Mouse (Mus musculus) limb, embryonic 12.5 days (tissue): Measurements from ENCODE around the gene Adamtsl3. TPM values are rescaled to one million over a fixed set of nuclear protein-coding genes. Genes with fewer than 3 reads are reported as not detected.

ENCODE experiments used
- ATAC-seq: fragments of 200-750 bp; cut with Nextera tagmentation; 2 replicates; pipeline ENCODE4 v1.8.0; 2017; ENCODE audit warnings: low read depth, moderate TSS enrichment; ENCODE audit not compliant: insufficient number of reproducible peaks, insufficient read depth, low FRiP score, low TSS enrichment
- H3K27ac ChIP-seq: fragments of 300-500 bp; sonication (generic); 2 replicates; pipeline ENCODE4 v1.5.1; 2016; ENCODE audit warnings: mild to moderate bottlenecking, moderate library complexity
- H3K27me3 ChIP-seq: fragments of 300-500 bp; sonication (generic); 2 replicates; pipeline ENCODE4 v1.6.1; 2016; ENCODE audit warnings: mild to moderate bottlenecking, moderate library complexity
- H3K36me3 ChIP-seq: fragments of 300-500 bp; sonication (generic); 2 replicates; pipeline ENCODE4 v1.6.1; 2016; ENCODE audit warnings: mild to moderate bottlenecking, moderate library complexity
- H3K4me1 ChIP-seq: fragments of 300-500 bp; sonication (generic); replicated peaks from 2 replicates; pipeline ENCODE4 v1.6.1; 2016
- H3K4me2 ChIP-seq: fragments of 300-500 bp; sonication (generic); 2 replicates; pipeline ENCODE4 v1.6.1; 2016; ENCODE audit warnings: mild to moderate bottlenecking, moderate library complexity
- H3K4me3 ChIP-seq: fragments of 300-500 bp; sonication (generic); replicated peaks from 2 replicates; pipeline ENCODE4 v1.5.1; 2016; ENCODE audit warnings: mild to moderate bottlenecking
- H3K9ac ChIP-seq: fragments of 300-500 bp; sonication (generic); replicated peaks from 2 replicates; pipeline ENCODE4 v1.6.1; 2016; ENCODE audit warnings: mild to moderate bottlenecking, moderate library complexity
- H3K9me3 ChIP-seq: fragments of 300-500 bp; sonication (generic); 2 replicates; pipeline ENCODE4 v1.6.1; 2016; ENCODE audit warnings: mild to moderate bottlenecking, moderate library complexity
- WGBS: fragments of 180-500 bp; shearing (Covaris S2); methylation state at CpG from one replicate; pipeline ENCODE4 v1.1.7; 2016; 5-methylcytosine and 5-hydroxymethylcytosine counted together
- polyA plus RNA-seq: library from polyadenylated mRNA; unstranded; fragments of >200 nt; fragmentation: Nextera tagmentation; extraction: Ambion mirVana; gene quantifications from 2 replicates; pipeline ENCODE4 v1.2.1, GENCODE M21; 2016

Adamtsl3 gene
- polyA plus RNA-seq, 1 experiment from 2014 or later: 5.5 TPM

- Histone ChIP-seq H3K27me3 (no peaks in the 10 kb centered on the region), H3K9ac (no peak overlapping the region), H3K4me3 (no peak overlapping the region), H3K4me2 (no peak overlapping the region), H3K36me3 (no peaks in the 10 kb centered on the region), H3K9me3 (no peaks in the 10 kb centered on the region), H3K27ac (no peak overlapping the region), H3K4me1 (no peaks in the 10 kb centered on the region)
- no peak for ATAC-seq
- 80% methylated on average over 16 of the region's 16 CpGs for WGBS
These were observed 141.1 kb downstream of the Adamtsl3 start for GRCm38 (mm10) chr7:82476441-82477221.

GRCm38 (mm10) chr7:82478461-82478860 is 143.0 kb downstream of the Adamtsl3 start:
- Histone ChIP-seq H3K27me3 (no peaks in the 10 kb centered on the region), H3K36me3 (no peaks in the 10 kb centered on the region), H3K4me3 (no peak overlapping the region), H3K9me3 (no peaks in the 10 kb centered on the region), H3K27ac (no peak overlapping the region), H3K4me1 (no peaks in the 10 kb centered on the region), H3K4me2 (no peak overlapping the region), H3K9ac (no peak overlapping the region)
- ATAC-seq: no peak
- WGBS: 80% methylated on average over 3 of the region's 3 CpGs

DNA sequence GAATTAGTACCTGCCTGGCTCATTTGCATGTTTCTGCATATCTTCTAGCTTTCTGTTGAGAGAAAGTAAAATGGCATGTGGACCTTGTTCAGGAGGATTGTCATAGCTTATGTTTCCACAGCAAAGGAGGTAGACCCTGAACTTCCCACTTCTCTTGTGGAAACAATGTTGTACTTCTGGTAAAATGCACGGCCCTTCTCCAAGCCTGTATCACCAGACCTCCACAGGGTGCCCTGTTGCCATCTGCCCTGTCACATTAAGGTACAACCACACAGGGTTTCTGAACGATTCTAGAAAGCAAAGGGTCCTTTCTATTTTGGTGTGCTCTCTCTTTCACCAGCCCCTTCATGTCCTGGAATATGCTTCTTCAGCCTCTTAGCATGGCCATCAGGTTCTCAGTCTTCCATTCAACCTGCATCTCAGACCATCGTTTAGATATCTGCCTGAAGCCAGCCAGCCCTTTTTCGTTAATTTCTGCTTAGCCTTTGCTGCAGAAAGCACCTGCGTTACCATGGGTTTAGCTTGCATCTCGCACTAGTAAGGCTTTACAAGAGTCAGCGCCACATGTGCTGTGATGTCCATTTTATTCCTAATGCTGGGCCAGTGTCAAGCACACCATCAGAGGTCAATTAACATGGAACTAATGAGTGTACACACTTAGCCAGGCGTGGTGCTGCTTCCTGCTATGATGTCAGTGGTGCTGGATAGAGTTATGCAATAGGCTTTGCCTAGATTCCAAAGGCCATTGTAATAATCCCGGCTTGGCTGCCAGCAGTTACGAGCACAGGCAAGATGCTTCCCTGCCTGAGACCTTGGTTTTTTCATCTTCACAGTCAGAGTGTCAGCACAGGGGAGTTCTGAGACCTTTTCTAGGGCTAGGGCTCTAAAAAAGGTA is 143.6 kb downstream of the Adamtsl3 start:
- no peak overlapping the region for H3K27ac ChIP-seq
- H3K4me1 ChIP-seq: no peaks in the 10 kb centered on the region
- 59% methylated on average over 10 of the region's 10 CpGs for WGBS
- H3K9ac ChIP-seq: no peak overlapping the region
- H3K9me3 ChIP-seq: no peaks in the 10 kb centered on the region
- no peaks in the 10 kb centered on the region for H3K36me3 ChIP-seq
- no peak overlapping the region for H3K4me2 ChIP-seq
- no peak overlapping the region for H3K4me3 ChIP-seq
- ATAC-seq: no peak
- H3K27me3 ChIP-seq: no peaks in the 10 kb centered on the region

GRCm38 (mm10) chr7:82483426-82483825 is 147.9 kb downstream of the Adamtsl3 start:
- 75% methylated on average over 3 of the region's 3 CpGs for WGBS
- no peak overlapping the region for H3K9ac ChIP-seq
- H3K27me3 ChIP-seq: no peaks in the 10 kb centered on the region
- H3K4me1 ChIP-seq: peaks cover 11% of the 10 kb centered on the region
- ATAC-seq: no peak
- H3K4me2 ChIP-seq: no peak overlapping the region
- no peak overlapping the region for H3K4me3 ChIP-seq
- H3K9me3 ChIP-seq: no peaks in the 10 kb centered on the region
- no peak overlapping the region for H3K27ac ChIP-seq
- H3K36me3 ChIP-seq: no peaks in the 10 kb centered on the region

GRCm38 (mm10) chr7:82484834-82485233 is 149.3 kb downstream of the Adamtsl3 start:
- WGBS: 44% methylated on average over 5 of the region's 5 CpGs
- H3K9me3 ChIP-seq: no peaks in the 10 kb centered on the region
- no peaks in the 10 kb centered on the region for H3K27me3 ChIP-seq
- no peak overlapping the region for H3K4me3 ChIP-seq
- no peak overlapping the region for H3K9ac ChIP-seq
- no peaks in the 10 kb centered on the region for H3K36me3 ChIP-seq
- no peak overlapping the region for H3K27ac ChIP-seq
- no peak for ATAC-seq
- H3K4me1 ChIP-seq: peaks cover 11% of the 10 kb centered on the region
- H3K4me2 ChIP-seq: no peak overlapping the region

DNA sequence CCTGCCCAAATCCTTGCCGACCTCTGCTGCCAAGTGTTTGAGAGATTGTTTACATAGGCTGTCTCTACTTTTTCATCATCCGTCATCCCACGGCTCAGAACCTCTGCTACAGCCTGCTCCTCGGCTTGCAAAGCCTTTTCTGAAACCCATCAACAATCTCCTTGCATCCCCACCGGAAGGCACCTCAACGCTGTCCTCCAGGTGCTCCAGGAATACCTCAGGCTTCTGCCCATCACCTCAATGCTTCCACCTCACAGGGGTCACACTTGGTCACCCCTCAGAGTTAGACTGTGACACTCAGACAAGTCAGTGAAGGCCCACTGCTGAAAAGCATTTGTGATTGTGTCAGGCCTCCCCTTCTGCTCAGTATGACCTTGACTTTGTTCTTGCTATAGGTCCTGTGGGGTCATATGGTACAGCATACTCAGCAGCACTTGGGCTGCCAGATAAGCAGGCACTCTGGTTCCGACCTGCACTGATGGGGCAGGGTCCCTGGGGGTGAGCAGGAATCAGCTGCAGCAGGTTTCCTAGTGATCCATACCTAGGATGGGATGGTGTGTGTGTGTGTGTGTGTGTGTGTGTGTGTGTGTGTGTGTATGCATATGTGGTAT is 150.0 kb downstream of the Adamtsl3 start:
- no peak overlapping the region for H3K27ac ChIP-seq
- ATAC-seq: no peak
- 58% methylated on average over 7 of the region's 7 CpGs for WGBS

GRCm38 (mm10) chr7:82491018-82491417 is 155.5 kb downstream of the Adamtsl3 start:
- Histone ChIP-seq H3K27ac (no peak overlapping the region), H3K4me2 (no peak overlapping the region), H3K27me3 (no peaks in the 10 kb centered on the region), H3K4me3 (no peak overlapping the region), H3K4me1 (no peaks in the 10 kb centered on the region), H3K9me3 (no peaks in the 10 kb centered on the region), H3K36me3 (no peaks in the 10 kb centered on the region), H3K9ac (no peak overlapping the region)
- 80% methylated on average over 1 of the region's 1 CpGs for WGBS
- no peak for ATAC-seq

More for the DNA sequence above, 150.0 kb downstream of the Adamtsl3 start:
- H3K4me3 ChIP-seq: no peak overlapping the region
- H3K9ac ChIP-seq: no peak overlapping the region
- peaks cover 11% of the 10 kb centered on the region for H3K4me1 ChIP-seq
- no peaks in the 10 kb centered on the region for H3K36me3 ChIP-seq
- H3K27me3 ChIP-seq: no peaks in the 10 kb centered on the region
- H3K9me3 ChIP-seq: no peaks in the 10 kb centered on the region
- H3K4me2 ChIP-seq: no peak overlapping the region

GRCm38 (mm10) chr7:82492881-82493280 is 157.4 kb downstream of the Adamtsl3 start:
- H3K27me3 ChIP-seq: no peaks in the 10 kb centered on the region
- H3K9ac ChIP-seq: no peak overlapping the region
- WGBS: 90% methylated on average over 12 of the region's 12 CpGs
- no peak for ATAC-seq
- no peaks in the 10 kb centered on the region for H3K36me3 ChIP-seq
- no peak overlapping the region for H3K4me2 ChIP-seq
- H3K4me1 ChIP-seq: no peaks in the 10 kb centered on the region; the same call in 1 of the 2 replicates
- no peaks in the 10 kb centered on the region for H3K9me3 ChIP-seq
- H3K27ac ChIP-seq: no peak overlapping the region
- H3K4me3 ChIP-seq: no peak overlapping the region

DNA sequence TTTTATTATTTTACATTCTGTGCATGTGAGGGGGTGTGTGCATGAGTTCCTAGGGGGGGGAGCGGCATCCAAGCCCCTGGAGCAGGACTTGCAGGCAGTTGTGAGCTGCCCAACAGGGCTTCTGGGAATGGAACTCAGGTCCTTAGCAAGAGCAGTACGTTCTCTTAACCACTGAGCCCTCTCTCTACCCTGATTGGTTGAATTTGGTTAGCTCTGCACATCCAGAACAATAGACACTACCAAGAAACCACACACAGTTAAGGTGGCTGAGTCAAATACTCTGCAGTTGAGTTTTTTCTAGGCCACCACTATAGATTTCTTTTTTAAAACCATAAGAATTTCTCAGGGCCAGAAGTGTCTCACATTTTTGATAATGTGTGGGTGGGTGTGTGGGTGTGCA is 158.7 kb downstream of the Adamtsl3 start:
- no peak overlapping the region for H3K4me3 ChIP-seq
- no peak overlapping the region for H3K9ac ChIP-seq
- no peaks in the 10 kb centered on the region for H3K9me3 ChIP-seq
- WGBS: 80% methylated on average over 2 of the region's 2 CpGs
- H3K36me3 ChIP-seq: no peaks in the 10 kb centered on the region
- no peak for ATAC-seq
- H3K4me1 ChIP-seq: no peaks in the 10 kb centered on the region; the same call in 1 of the 2 replicates
- no peak overlapping the region for H3K27ac ChIP-seq
- no peaks in the 10 kb centered on the region for H3K27me3 ChIP-seq
- no peak overlapping the region for H3K4me2 ChIP-seq

DNA sequence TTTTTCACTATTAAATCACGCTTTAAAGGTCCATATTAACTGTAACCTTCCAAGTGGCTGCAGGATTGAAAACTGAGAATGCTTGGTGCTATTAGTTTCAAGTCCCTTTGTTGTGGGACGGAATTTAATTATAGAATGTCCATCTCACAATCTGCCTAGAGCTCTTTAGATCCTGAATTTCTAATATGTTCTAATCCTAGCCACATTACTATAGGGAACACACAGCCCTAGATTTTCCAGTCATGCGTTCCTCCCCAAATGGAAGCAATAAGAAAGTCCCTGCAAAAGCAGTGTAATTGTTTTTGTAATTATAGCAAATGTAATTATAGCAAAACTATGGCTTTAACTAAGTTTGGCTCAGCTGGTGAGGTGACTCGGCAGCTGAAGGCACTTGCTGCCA is 161.6 kb downstream of the Adamtsl3 start:
- H3K4me1 ChIP-seq: no peaks in the 10 kb centered on the region; the same call in 1 of the 2 replicates
- 66% methylated on average over 4 of the region's 4 CpGs for WGBS
- no peaks in the 10 kb centered on the region for H3K27me3 ChIP-seq
- H3K4me2 ChIP-seq: no peak overlapping the region
- no peak for ATAC-seq
- H3K4me3 ChIP-seq: no peak overlapping the region
- H3K27ac ChIP-seq: no peak overlapping the region
- no peak overlapping the region for H3K9ac ChIP-seq
- H3K36me3 ChIP-seq: no peaks in the 10 kb centered on the region
- H3K9me3 ChIP-seq: no peaks in the 10 kb centered on the region

DNA sequence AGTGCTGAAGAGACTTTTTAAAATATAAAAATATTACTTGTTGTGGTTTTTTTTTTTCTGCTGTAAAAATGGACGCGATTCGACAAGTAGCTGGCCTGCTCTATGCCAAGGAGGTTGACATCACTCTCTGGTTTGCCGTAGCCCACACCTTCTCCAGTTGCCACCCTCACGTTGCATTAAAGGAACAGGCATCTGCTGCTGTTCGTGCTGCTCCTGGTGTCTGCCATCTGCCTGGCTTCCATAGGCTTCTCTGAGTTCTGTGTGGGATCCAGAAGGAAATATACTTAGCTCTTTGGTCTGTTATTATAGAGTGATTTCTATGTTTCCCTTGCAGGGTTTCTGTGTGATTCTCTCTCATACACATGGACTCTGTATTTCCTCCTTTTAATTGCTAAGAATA is 165.8 kb downstream of the Adamtsl3 start:
- H3K4me1 ChIP-seq: no peaks in the 10 kb centered on the region; the same call in 1 of the 2 replicates
- ATAC-seq: no peak

More for the DNA sequence above, 165.8 kb downstream of the Adamtsl3 start:
- 83% methylated on average over 6 of the region's 6 CpGs for WGBS
- Histone ChIP-seq H3K4me2 (no peak overlapping the region), H3K9me3 (no peaks in the 10 kb centered on the region), H3K36me3 (no peaks in the 10 kb centered on the region), H3K9ac (no peak overlapping the region), H3K27ac (no peak overlapping the region), H3K4me3 (no peak overlapping the region), H3K27me3 (no peaks in the 10 kb centered on the region)
